Mouse (Mus musculus): ENCODE measurements at regions not wholly inside any gene's neighbourhood (a gene's known extent, or its start where the extent isn't known, plus 50 kb on each side); places are given as distances from the start of the nearest gene placed in this dataset.

DNA sequence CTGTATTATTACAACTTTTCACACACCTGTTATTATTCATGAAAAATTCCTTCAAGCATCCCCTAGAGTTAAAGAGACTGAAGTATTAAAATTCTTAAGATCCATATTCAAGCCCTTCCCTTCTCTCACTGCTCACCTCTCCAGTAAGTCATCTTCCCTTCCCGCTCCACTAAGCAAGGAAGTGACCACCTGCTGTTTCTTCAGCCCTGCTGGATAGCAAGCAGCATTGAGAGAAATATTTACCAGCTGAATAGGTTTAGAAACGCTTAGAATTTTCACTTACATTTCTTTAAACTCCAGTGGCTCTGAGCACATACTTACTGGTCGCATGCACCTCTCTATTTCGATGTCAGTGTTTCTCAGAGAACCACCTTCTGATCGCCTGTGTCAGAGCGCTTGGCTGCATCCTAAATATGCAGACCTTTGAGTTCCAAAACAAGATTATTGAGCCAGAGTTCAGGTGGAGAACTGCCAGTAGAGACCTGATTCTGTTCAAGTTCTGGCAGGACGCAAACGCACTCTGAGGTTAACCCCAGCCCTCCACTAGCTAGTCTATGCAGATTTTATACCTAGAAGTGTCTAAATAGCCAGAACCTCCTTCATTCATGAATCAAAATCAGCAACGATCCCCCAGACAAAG, 314.9 kb downstream of the Mllt3 start:
- no peak overlapping the region for H3K27ac ChIP-seq
- no peak overlapping the region for H3K9ac ChIP-seq
- no peaks in the 10 kb centered on the region for H3K4me1 ChIP-seq
- H3K4me2 ChIP-seq, result no peak overlapping the region
- no peaks in the 10 kb centered on the region for H3K36me3 ChIP-seq
- no peaks in the 10 kb centered on the region for H3K9me3 ChIP-seq
- H3K27me3 ChIP-seq (replicated peaks), result no peaks in the 10 kb centered on the region
- no peak for ATAC-seq (ENCODE audit: insufficient read depth, low FRiP score, low read depth)
- 59% methylated on average over 9 of the region's 9 CpGs for WGBS
- H3K4me3 ChIP-seq (replicated peaks), result no peak overlapping the region

DNA sequence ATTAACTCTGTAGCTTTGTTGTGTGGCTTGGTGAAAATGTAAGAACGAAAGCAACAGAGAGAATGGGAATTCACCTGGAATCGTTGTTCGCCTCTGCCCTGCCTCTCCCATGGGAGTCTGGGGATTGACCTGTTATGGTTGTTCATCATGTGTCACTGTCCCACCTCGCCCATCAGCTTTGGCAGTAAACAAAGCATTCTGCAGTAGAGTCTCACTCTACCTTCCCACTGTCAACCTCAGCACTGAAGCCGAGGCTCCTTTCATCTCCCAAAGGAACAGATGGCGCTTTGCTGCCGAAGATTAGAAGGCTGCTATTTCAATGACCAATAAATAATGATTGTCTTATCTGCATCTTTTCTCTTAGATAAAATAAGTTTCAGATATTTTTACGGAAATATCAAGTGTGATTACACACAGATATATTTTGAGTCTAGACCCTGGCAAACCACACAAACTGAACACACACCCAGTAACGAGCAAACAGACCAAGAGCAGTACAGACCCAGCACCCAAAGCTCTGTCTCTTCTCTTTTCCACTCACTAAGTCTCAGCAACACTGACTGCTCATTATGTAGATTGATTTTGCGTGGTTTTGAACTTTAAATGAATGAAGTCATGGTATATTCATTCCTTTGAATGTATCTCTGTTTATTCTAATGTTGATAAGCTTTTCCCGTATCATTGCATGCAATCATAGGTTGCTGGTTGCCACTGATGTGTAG, 317.8 kb downstream of the Mllt3 start:
- H3K4me2 ChIP-seq, result no peak overlapping the region
- no peak overlapping the region for H3K27ac ChIP-seq
- H3K36me3 ChIP-seq, result no peaks in the 10 kb centered on the region
- no peaks in the 10 kb centered on the region for H3K9me3 ChIP-seq
- H3K27me3 ChIP-seq (replicated peaks), result no peaks in the 10 kb centered on the region
- no peak overlapping the region for H3K4me3 ChIP-seq (replicated peaks)
- 64% methylated on average over 11 of the region's 11 CpGs for WGBS
- H3K9ac ChIP-seq, result no peak overlapping the region
- ATAC-seq (ENCODE audit: insufficient read depth, low FRiP score, low read depth), result no peak
- H3K4me1 ChIP-seq, result no peaks in the 10 kb centered on the region

DNA sequence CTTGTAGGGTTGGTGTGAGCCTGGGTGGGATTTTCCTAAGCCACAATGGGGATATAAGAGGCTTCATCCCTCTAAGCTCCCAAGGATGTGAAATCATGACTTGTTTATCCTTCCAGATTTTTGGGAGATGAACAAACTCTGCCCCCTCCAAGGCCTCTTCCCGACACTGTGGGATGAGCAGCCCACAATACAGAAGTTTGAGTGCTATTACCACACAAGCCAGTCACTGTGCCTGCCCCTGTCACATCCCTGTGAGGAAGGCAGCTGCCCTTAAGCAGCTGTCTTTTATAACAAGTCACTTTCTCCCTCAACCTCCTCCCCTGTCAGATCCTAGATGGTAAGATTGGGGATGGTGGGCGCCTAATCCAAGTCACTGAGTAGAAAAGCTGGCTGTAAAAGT, 320.5 kb downstream of the Mllt3 start:
- 56% methylated on average over 2 of the region's 2 CpGs for WGBS
- Histone ChIP-seq H3K4me3 (replicated peaks) (no peak overlapping the region), H3K36me3 (no peaks in the 10 kb centered on the region), H3K27ac (no peak overlapping the region), H3K9ac (no peak overlapping the region), H3K4me2 (no peak overlapping the region), H3K27me3 (replicated peaks) (no peaks in the 10 kb centered on the region), H3K4me1 (no peaks in the 10 kb centered on the region), H3K9me3 (no peaks in the 10 kb centered on the region)
- ATAC-seq (ENCODE audit: insufficient read depth, low FRiP score, low read depth), result no peak

DNA sequence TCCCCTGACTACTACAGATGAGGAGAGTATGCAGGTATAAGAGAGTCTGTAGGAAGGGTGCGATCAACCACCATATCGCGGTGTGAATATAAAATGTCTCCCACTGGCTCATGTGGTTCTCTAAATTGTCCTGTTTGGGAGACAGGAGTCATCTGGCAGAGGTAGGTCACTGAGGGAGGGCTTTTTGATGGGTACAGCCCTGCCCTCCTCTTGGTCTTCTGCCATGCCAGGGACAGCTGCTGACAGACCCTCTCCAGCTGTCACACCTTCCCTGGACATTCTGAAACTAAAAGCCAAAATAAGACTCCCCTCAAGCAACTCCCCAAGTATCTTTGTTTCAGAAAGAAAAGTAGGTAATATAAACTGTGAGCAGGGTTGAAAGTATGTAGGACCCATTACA, 320.9 kb downstream of the Mllt3 start:
- Histone ChIP-seq H3K9ac (no peak overlapping the region), H3K36me3 (no peaks in the 10 kb centered on the region), H3K4me1 (no peaks in the 10 kb centered on the region), H3K4me2 (no peak overlapping the region), H3K9me3 (no peaks in the 10 kb centered on the region), H3K4me3 (replicated peaks) (no peak overlapping the region), H3K27me3 (replicated peaks) (no peaks in the 10 kb centered on the region), H3K27ac (no peak overlapping the region)
- WGBS, result 92% methylated on average over 3 of the region's 3 CpGs
- ATAC-seq (ENCODE audit: insufficient read depth, low FRiP score, low read depth), result no peak

DNA sequence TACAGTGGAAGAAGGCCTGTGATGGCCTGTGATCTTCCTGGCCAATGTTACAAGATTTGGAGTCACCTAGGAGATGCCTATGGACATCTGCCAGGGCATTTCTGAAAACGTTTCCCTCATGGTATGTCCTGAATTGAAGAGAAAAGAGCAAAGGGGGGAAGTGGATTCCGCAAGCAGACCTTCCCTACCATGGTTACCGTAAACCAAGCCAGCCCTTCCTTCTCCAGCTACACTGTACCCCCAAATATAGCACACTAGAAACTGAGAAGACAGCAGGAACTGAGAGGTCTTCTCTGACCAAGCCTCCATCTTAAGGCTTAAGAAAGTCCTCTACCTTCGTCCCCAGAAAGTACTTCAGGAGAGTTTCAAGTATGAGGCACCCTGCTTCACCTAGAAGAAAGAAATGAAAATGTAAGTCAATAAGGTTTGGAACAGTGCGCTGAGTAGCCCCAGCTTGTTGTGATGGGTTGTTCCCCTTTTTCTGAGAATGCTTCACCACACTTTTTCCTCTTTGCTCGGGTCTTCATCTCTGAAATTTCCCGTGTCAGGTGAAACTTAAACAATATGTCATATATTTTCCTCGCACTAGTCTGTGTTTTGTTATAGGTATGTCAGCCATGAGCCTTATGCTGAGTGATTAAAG, 321.9 kb downstream of the Mllt3 start:
- Histone ChIP-seq H3K27ac (no peak overlapping the region), H3K4me1 (no peaks in the 10 kb centered on the region), H3K36me3 (no peaks in the 10 kb centered on the region), H3K4me3 (replicated peaks) (no peak overlapping the region), H3K27me3 (replicated peaks) (no peaks in the 10 kb centered on the region), H3K9ac (no peak overlapping the region), H3K9me3 (no peaks in the 10 kb centered on the region), H3K4me2 (no peak overlapping the region)
- no peak for ATAC-seq (ENCODE audit: insufficient read depth, low FRiP score, low read depth)
- 81% methylated on average over 8 of the region's 8 CpGs for WGBS

DNA sequence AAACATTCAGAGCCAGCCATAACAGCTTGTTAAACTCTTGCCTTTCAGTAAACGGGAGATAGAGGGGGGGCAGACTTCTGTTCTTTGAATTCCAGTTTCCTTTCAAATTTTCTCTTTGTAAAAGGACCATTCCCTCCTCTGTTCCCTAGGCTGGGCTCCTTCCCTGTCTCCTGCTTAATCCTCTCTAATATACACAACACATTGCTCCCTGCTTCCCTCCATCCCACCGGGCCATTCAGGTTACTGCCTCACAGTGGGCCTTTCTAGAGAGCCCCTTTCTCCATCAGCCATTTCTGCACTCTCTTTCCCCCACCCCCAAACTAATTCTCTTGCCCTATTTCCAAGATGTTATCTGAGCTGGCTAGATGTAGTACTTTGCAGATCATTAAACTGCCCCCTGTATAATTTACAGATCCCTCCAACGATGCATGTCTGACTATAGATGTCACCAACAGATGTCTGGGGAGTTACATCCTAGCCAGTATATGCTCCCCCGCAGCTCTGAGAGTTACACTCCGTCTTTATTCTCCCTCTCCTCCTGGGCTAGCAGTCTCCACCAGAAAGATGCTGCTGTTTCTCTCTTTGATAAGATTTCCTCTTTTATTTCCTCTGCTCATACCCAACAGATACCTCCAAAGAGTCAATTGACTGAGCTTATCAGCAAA, 324.1 kb downstream of the Mllt3 start:
- no peaks in the 10 kb centered on the region for H3K36me3 ChIP-seq
- no peaks in the 10 kb centered on the region for H3K27me3 ChIP-seq (replicated peaks)
- no peak overlapping the region for H3K4me3 ChIP-seq (replicated peaks)
- H3K9me3 ChIP-seq, result no peaks in the 10 kb centered on the region
- no peak overlapping the region for H3K27ac ChIP-seq
- H3K4me2 ChIP-seq, result no peak overlapping the region
- no peak overlapping the region for H3K9ac ChIP-seq
- WGBS, result 16% methylated on average over 5 of the region's 5 CpGs
- ATAC-seq (ENCODE audit: insufficient read depth, low FRiP score, low read depth), result no peak
- no peaks in the 10 kb centered on the region for H3K4me1 ChIP-seq

DNA sequence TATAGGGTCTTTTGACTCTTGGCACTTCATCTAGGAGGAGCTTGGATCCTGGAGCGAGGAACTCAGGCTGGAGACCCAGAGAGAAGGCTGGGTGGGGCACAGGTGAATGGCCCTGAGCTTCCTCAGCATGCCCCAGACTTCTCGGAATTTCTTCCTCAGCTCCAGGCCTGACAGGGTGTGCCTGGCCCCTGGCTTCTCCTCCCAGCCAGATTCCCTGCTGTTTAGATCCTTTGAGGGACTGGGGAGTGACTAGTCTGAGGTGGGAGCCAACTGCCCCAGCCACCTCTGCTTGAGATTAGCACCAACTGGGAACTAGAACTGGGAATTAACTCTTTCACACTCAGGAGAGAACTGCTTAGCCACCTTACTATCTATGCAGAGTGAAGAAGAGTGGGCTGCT, 325.8 kb downstream of the Mllt3 start:
- no peak for ATAC-seq (ENCODE audit: insufficient read depth, low FRiP score, low read depth)
- Histone ChIP-seq H3K27ac (no peak overlapping the region), H3K36me3 (no peaks in the 10 kb centered on the region), H3K4me1 (no peaks in the 10 kb centered on the region), H3K27me3 (replicated peaks) (no peaks in the 10 kb centered on the region), H3K9ac (no peak overlapping the region), H3K4me2 (no peak overlapping the region), H3K4me3 (replicated peaks) (no peak overlapping the region), H3K9me3 (no peaks in the 10 kb centered on the region)
- 58% methylated on average over 2 of the region's 2 CpGs for WGBS

DNA sequence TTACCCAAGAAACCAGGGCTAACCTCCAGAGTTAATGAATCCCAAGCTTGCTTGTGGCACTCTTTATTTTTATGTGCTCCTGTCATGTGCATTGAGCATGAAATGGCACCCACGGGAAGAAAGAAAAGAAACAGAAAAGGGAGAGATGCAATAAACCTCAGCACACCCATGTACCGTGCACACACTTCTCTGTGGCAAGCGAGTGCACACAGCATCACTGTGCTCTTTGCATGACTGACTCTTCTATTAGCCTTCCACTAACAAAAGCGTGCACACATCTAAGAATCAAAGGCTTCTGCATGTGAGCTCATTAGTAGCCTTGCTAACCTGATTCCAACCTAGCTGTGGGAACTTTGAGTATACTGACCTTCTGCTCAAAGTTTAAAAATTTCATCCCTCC, 330.3 kb downstream of the Mllt3 start:
- H3K9me3 ChIP-seq, result no peaks in the 10 kb centered on the region
- H3K9ac ChIP-seq, result no peak overlapping the region
- H3K4me2 ChIP-seq, result no peak overlapping the region
- H3K27ac ChIP-seq, result no peak overlapping the region
- H3K27me3 ChIP-seq (replicated peaks), result no peaks in the 10 kb centered on the region
- H3K36me3 ChIP-seq, result no peaks in the 10 kb centered on the region
- no peaks in the 10 kb centered on the region for H3K4me1 ChIP-seq
- ATAC-seq (ENCODE audit: insufficient read depth, low FRiP score, low read depth), result no peak
- H3K4me3 ChIP-seq (replicated peaks), result no peak overlapping the region
- 82% methylated on average over 4 of the region's 4 CpGs for WGBS

DNA sequence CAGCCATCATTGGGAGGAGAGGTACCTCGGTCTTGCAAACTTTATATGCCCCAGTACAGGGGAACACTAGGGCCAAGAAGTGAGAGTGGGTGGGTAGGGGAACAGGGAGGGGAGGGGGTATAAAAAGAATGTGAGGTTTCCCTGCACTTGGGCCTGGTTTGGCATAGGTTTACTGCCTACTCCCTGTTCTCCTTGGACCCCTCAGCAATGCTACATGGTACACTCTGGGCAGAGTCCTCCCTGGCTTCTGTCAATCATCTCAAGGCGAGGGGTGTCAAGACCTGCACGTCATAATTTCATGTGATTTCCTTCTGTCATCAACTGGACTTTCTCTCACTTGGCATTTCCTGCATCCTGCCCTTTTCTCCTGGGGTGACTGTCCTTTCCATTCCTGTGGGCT, 330.9 kb downstream of the Mllt3 start:
- Histone ChIP-seq H3K27me3 (replicated peaks) (no peaks in the 10 kb centered on the region), H3K27ac (no peak overlapping the region), H3K4me1 (no peaks in the 10 kb centered on the region), H3K4me3 (replicated peaks) (no peak overlapping the region), H3K4me2 (no peak overlapping the region), H3K36me3 (no peaks in the 10 kb centered on the region), H3K9ac (no peak overlapping the region), H3K9me3 (no peaks in the 10 kb centered on the region)
- 76% methylated on average over 3 of the region's 3 CpGs for WGBS
- no peak for ATAC-seq (ENCODE audit: insufficient read depth, low FRiP score, low read depth)

DNA sequence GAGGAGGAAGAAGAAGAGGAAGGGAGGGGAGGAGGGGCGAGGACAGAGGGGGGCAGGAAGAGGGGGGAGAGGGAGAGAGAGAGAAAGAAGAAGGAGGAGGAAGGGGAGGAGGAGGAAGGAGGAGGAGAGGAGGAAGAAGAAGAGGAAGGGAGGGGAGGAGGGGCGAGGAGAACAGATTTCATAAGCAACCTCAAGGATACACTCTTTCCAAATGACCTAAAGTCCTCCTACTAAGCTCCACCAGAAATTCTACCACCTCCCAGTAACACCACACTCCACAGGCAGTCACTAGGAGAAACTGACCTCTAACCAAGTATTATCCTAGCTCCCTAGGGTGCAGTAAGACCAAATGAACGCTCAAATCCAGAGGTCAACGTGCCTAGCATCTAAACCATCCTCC, 332.1 kb downstream of the Mllt3 start:
- Histone ChIP-seq H3K9me3 (no peaks in the 10 kb centered on the region), H3K36me3 (no peaks in the 10 kb centered on the region), H3K4me2 (no peak overlapping the region), H3K9ac (no peak overlapping the region), H3K27ac (no peak overlapping the region), H3K4me1 (no peaks in the 10 kb centered on the region), H3K27me3 (replicated peaks) (no peaks in the 10 kb centered on the region), H3K4me3 (replicated peaks) (no peak overlapping the region)
- WGBS, result 79% methylated on average over 4 of the region's 4 CpGs
- ATAC-seq (ENCODE audit: insufficient read depth, low FRiP score, low read depth), result no peak

DNA sequence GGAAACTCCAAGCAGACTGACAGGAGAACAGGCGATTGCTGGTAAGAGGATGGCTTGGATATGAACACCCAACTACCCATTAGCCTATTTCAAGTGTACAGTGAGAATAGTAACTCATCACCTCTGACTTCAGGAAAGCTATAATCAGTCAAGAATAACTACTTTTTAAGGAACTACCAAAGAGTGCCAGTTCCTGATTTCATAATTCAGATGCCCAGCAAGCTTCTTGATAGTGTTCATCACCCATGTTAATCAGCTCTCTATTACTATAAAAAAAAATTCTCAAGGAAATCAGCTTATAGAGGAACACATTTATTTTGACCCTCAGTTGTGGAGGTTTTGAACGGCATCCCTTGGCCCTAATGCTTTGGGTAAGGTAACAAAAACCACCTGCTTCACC, 332.7 kb downstream of the Mllt3 start:
- H3K27me3 ChIP-seq (replicated peaks), result no peaks in the 10 kb centered on the region
- WGBS, result 76% methylated on average over 2 of the region's 2 CpGs
- no peaks in the 10 kb centered on the region for H3K4me1 ChIP-seq
- no peak overlapping the region for H3K27ac ChIP-seq
- no peak overlapping the region for H3K4me3 ChIP-seq (replicated peaks)
- H3K9me3 ChIP-seq, result no peaks in the 10 kb centered on the region
- H3K9ac ChIP-seq, result no peak overlapping the region
- no peak overlapping the region for H3K4me2 ChIP-seq
- no peaks in the 10 kb centered on the region for H3K36me3 ChIP-seq
- no peak for ATAC-seq (ENCODE audit: insufficient read depth, low FRiP score, low read depth)

DNA sequence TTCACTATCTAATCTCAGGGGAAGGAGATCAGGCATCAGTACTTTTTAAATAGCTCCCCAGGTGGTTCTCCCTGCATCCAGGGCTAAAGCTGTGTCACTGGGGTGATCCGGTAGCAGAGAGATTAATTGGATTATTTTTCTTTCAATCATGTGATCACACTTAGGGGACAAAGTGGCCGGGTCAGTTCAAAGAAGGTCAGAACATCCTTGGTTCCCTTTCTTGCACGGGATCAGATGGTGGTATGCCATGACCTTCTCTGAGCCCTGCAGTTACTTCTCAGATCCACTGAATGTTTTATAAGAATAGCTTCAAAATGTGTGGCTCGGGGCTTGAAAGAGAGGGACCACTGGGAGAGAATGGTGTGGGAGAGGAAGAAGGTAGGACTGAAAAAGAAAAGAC, 333.6 kb downstream of the Mllt3 start:
- WGBS, result 42% methylated on average over 4 of the region's 4 CpGs
- H3K4me1 ChIP-seq, result no peaks in the 10 kb centered on the region
- H3K27ac ChIP-seq, result no peak overlapping the region
- H3K27me3 ChIP-seq (replicated peaks), result no peaks in the 10 kb centered on the region
- no peaks in the 10 kb centered on the region for H3K36me3 ChIP-seq
- H3K9me3 ChIP-seq, result no peaks in the 10 kb centered on the region
- H3K4me2 ChIP-seq, result no peak overlapping the region
- no peak for ATAC-seq (ENCODE audit: insufficient read depth, low FRiP score, low read depth)
- H3K9ac ChIP-seq, result no peak overlapping the region
- no peak overlapping the region for H3K4me3 ChIP-seq (replicated peaks)
